ENCODE assay signal across 22 mouse cellular contexts in genomic region chr1:100467595-100467994, GRCm38 (mm10).
"Had no signal": no experiment of that assay in that cellular context is flagged by ENCODE, and none has a peak within 500 bp of the region (broad histone marks: within the 10 kb centered on the region; RNA-seq: fewer than 3 reads in every experiment).

No protein-coding gene starts in this region.

- DNase-seq: heart, postnatal 10 days; heart, postnatal 14 days; heart, postnatal 36 days; heart, postnatal 4 days; kidney, adult 11 months; kidney, adult 18-20 months; kidney, adult 2 months; kidney, adult 8-10 months; kidney, adult 9 months; kidney, postnatal 10 days; kidney, postnatal 14 days; kidney, postnatal 25 days; kidney, postnatal 36 days; kidney, postnatal 4 days; layer of hippocampus, adult 9-11 months; layer of hippocampus, postnatal 36 days had no signal

- ATAC-seq: hindbrain, embryonic 16.5 days; hindbrain, postnatal 0 days; inflammation-experienced regulatory T-cells, adult 6 months; intestine, embryonic 15.5 days; intestine, embryonic 16.5 days; intestine, postnatal 0 days had no signal
